Mouse (Mus musculus): ENCODE data around the gene Dcn. TPM values are rescaled to one million over a fixed set of nuclear protein-coding genes. Genes with fewer than 3 reads are reported as not detected.
A peak's percentile ranks its signal among the peaks of the same experiment; 100 is the strongest.

Gene Dcn
- total RNA-seq (2021), result 100 to 1,000 TPM; 271 to 286 TPM
- long read RNA-seq, experiment 1, transcript Dcn-201 (8 exons, 1,758 nt), result major isoform, 186 of 270 reads
- long read RNA-seq, experiment 1, transcript Dcn-202 (8 exons, 1,758 nt), result minor isoform, 55 of 270 reads
- long read RNA-seq, experiment 1, partial matches to known transcripts, result 25 of 270 reads
- long read RNA-seq, experiment 1, other reads (novel, unspliced or antisense), result 3 of 270 reads
- long read RNA-seq, experiment 2, transcript Dcn-202 (8 exons, 1,758 nt), result minor isoform, 57 of 254 reads
- long read RNA-seq, experiment 2, transcript Dcn-201 (8 exons, 1,758 nt), result major isoform, 172 of 254 reads
- long read RNA-seq, experiment 2, partial matches to known transcripts, result 21 of 254 reads
- long read RNA-seq, experiment 2, other reads (novel, unspliced or antisense), result 4 of 254 reads

DNA sequence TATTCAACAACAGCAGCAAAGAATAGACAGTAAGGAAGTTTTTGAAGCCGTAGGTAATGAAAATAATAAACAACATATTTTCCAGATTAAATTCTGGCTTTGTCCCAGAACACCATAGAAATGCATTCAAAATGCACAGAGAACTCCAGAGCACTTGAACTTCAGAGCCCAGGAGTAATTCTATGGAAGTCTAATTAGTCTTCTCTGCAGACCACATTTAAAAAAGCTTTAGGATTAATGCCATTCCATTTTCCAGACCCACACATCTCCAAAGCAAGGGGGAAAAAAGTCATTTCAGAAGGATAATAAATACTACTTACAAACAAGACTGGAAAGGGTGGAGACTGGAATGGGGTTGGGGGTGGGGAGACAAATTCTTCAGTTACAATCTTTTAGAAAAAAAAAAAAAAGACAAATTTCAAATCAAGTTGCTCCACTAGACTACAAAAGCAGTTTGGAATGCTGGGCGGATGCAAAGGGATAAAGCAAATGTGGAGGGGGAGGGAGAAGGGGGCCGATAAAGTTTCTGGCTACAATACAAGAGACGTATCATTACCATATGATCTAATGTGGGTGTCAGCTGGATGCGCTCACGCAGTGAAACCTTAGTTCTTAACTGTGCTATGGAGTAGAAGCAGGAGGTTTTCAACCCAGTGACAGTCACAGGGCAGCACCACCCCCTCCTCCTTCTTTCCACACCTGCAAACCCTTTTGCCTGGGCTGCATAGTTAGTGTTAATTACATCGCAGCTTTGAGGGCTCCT is at the start of gene Dcn:
Gene Dcn (plus strand): TSS at position 606 of the 763 bp plus-strand sequence.
- peak; percentile 36 to 38 for DNase-seq

DNA sequence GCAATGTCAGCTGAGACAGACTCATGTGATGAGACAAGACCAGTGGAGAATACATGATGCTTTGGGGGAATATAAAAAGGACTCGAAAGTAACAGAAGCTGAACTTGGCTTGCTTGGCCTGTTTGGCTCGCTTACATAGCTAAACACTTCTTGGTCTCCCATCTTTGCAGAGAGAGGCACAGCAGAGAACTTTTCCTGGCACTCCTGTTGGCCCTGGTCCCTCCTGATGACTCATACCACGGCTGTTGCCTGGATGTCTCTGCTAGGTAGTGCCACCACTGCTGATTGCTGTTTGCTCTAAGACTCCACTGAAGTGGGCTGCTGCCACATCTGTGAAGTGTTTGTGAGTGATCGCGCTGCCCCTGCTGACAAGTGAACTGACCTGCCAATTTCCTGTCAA is 42.7 kb upstream of the Dcn start:
- peak; percentile 24 for DNase-seq
- intact Hi-C loops (cut with DNase I), result no loop called here

More for the DNA sequence above, at the start of gene Dcn:
- intact Hi-C loops (cut with DNase I), result no loop called here

DNA sequence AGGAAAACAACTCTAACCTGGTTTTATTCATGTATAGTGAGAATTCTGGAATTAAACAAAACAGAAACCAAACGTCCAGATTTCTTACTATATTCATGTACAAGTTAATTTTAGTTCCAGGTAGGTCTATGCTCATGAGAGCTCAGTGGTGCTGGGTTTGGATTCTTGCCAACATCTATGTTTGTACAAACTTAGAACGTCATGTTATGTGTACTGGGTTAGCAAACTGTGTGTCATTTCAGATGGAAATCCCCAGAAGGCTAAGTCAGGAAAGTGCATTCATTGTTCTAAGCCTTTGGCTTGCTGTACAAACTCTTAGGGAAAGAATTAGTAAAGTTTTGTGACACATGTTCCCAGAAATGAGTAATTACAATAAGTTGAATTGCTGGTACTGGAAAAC is 37.1 kb upstream of the Dcn start:
- intact Hi-C loops (cut with DNase I), result no loop called here
- no peak for DNase-seq

DNA sequence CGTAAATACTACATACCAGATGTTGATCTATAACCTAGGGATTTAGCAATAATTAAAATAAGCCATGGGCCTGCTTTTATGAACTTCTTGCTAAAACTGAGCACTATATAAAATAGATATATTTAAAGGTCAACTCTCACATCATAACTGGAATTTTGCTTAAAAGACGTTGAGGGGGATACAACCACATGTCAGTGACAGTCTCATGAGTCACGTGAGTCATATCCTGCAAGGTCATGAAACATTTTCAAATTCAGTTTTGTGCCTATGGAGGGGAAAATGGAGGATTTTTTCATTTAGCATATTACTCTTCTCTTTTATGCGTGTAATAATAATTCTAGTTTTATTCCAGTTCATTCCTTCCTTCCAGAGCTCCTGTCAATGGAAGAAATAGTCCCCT is 32.9 kb upstream of the Dcn start:
- intact Hi-C loops (cut with DNase I), result no loop called here
- no peak for DNase-seq

DNA sequence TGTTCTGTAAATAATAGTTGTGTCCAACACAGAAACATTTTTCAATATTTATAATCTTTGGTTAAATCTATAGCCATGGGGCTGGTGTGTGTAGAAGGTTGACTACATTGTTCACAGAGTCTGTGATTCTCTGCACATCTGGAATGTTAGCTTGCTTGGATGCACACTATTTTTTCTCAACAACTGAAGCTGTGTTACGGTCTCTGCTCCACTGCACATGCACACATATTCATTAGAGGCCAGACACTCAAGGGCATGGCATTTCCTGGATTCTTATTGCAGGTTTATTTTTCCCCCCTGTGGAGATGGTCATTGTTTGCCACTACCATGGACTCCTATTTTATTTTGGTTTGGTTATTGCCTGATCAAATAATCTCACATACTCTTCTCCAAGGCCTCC is 26.5 kb upstream of the Dcn start:
- no peak for DNase-seq
- intact Hi-C loops (cut with DNase I), result no loop called here

DNA sequence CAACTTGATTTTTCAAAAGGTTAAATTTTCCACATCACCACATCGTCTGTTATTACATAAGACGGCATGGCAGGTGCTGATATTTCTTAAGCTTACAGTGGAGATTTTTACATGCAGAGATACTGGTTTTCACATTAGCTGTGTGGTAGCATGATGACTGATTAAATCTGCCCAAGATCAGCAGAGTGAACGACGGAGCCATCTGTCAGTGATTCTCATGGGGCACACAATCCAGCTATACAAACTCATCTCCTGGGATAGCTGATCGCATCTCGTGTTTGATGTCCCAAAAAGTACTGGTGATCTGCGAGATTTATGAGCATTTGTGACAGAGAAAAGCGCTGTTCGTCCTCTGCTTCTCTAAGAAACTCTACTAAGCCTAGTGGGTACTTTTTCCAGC is 25.9 kb upstream of the Dcn start:
- DNase-seq, result no peak
- intact Hi-C loops (cut with DNase I), result no loop called here

DNA sequence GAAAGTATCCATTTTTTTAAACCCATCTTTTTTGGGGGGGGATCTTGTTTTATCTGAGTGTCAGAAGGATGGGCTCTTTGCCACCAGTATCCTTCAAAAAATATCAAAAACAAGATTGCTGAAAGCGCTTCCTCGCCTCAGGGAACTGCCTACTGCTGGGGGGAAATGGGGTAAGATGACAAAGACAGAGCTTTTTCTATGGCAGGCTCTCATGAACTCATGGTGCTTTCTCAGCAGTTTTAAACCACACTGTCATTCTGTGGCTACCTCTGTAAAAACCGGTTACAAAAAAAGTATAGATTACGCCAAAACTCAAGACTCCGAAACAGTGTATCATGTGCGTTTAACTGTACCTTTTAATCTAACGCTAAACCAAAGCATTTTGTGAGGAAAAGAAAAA is 22.4 kb upstream of the Dcn start:
- no peak for DNase-seq
- intact Hi-C loops (cut with DNase I), result no loop called here

DNA sequence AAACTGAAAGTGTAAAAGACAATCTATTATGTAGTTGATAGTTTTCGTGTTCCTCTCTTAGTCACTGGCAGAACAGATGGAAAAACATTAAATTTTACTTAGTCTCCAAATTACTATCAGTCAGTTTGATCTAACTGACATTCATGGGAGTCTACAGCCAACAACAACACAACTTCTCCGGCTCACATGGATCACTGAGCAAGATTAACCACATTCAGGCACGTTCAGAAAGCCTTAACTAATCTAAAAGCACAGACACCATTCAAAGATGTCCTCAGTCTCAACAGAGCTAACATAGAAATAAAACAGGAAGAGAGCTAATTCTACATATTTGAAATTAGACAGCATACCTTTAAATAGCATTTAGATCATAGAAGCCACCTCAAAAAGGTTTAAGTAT is 12.6 kb upstream of the Dcn start:
- intact Hi-C loops (cut with DNase I), result no loop called here

DNA sequence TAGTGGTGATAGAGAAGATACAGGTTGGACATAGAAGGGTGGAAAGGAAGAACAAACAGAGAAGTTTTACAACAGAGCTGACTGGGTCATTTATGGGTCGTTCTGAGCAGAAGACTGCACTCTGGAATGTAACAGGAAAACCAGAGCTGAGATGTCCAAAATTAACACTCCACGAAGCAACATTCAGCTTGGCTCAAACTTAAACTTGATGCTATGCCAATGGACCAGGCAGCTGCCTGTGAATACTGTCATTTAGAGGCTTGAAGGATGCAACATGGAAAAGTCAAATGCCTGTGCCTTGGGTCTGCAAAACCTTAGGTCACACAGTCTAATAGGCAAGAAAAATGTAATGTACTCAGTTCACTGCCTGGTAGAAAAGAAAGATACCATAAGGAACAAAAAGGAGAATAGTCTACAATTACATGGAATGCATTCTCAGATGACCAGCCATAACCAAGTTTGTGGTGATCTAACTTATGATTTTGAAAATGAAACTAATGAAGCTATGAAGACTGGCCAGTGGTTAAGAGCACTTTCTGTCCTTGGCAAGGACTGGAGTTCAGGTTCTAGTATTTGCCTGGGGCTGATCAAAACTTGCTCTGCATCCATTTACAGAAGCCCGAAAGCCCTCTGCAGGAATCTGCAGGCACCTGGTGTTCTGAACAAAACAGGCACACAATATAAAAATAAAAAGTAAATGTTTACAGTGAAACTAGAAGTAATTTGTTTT is 9.8 kb upstream of the Dcn start:
- intact Hi-C loops (cut with DNase I), result no loop called here
- DNase-seq, result peak in 1 of 2 experiments; percentile 23

More for the DNA sequence above, 12.6 kb upstream of the Dcn start:
- DNase-seq, result no peak

DNA sequence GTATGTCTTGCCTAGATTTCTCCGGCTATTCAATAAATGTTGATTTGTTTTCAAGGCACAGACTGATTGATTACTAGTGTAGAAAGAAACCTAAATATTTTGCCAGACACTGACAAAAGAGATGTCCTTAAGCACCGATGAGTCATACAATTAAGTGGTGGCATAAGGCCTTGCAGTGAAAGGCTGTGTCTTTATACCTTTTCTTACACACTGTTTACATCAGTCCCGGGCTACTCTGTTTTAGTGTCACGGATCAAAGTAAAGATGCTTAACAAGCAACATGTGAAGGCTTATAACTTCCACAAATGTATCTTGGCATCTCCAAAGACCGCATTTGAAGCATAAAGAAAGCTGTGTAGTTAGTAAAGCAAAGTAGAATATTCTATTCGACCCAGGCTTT is 3.9 kb upstream of the Dcn start:
- DNase-seq, result no peak
- intact Hi-C loops (cut with DNase I), result no loop called here

DNA sequence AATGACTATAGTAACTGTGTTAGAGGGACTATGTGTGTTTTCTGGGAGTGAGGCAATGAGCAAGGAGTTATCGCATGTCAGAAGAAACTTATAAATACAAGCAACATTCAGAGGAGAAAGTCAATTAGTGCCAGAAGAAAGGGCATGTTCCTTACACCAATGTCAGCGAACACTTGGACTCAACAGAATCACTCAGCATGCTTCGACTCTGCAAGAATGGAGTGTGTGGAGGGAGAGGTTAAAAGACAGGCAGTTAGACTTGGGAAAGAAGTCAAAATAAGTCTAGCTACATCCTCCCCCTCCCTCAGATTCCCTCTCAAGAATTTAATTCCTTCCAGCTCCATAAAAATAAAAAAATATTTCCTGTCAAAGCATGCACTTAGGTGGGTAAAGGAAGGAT is 1.1 kb upstream of the Dcn start:
- no peak for DNase-seq
- intact Hi-C loops (cut with DNase I), result no loop called here

DNA sequence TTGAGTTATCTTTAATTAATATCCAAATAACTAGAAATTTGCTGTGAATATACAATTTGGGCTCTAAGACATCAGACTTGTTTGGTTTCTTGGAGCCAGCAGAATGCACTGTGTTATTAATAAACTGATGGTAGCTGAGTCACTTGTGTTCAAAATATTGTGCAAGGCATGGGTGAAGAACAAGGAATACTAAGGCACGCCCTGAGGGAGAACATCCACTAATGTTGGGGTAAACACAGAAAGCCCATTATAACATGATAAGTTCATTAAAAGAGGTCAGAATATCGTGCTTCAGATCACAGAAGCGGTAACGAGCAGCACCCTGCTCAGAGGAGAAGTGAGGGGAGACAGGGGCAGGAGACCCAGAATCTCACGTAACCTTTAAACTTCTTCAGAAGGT is 2.7 kb downstream of the Dcn start:
- intact Hi-C loops (cut with DNase I), result no loop called here
- no peak for DNase-seq

DNA sequence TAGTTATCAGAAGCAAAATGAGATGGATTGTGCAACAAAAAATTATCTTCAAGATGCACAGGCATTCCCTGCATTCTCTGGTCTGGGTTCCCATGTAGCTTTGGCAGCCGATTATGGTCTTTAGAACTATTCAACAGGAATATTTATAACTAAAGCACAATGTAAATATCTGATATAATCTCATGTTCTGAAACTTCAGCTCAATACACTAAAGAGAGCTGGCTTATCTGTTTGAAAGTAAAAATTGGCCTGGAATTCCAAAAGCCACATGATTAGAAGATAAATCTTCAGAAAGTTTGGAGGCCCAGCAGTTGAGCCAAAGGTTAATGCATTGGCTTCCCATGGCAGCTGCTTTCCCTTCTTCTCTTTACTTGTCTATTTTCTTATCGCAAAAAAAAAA is 4.6 kb downstream of the Dcn start:
- intact Hi-C loops (cut with DNase I), result no loop called here
- no peak for DNase-seq

DNA sequence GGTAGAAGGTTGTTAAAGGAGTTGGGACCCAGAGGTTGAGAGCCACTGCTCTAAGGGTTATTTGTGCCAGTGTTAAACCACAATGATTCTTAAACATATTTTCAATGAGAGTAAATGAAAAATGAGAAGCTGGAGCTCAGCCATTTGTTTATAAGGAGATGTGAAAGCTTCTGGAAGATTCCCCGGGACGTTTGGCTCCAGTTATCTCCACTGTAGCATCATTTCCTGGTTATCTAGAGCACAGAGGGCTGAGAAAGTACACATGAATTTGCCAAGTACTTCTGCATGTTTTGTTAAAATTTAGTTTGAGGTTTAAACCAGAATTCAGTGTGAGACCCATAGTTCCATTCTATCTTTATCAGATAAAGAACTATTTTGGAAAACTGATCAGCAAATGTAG is 5.7 kb downstream of the Dcn start:
- DNase-seq, result no peak
- intact Hi-C loops (cut with DNase I), result no loop called here

DNA sequence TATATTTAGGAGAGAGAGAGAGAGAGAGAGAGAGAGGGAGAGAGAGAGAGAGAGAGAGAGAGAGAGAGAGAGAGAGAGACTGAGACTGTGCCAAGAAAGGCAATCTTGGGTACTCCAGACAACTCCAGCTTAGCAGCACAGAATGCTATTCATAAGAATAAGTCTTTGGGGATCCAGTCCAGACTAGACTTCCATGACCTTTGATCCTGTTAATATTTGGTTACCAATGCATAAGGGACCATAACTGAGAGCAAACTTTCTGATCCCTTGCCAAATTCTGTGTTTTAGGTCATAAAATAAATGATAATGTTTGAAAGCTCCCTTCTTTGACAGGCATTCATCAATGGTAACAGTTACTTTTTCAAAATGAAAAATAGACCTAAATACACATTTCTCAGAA is 6.7 kb downstream of the Dcn start:
- intact Hi-C loops (cut with DNase I), result no loop called here
- no peak for DNase-seq

DNA sequence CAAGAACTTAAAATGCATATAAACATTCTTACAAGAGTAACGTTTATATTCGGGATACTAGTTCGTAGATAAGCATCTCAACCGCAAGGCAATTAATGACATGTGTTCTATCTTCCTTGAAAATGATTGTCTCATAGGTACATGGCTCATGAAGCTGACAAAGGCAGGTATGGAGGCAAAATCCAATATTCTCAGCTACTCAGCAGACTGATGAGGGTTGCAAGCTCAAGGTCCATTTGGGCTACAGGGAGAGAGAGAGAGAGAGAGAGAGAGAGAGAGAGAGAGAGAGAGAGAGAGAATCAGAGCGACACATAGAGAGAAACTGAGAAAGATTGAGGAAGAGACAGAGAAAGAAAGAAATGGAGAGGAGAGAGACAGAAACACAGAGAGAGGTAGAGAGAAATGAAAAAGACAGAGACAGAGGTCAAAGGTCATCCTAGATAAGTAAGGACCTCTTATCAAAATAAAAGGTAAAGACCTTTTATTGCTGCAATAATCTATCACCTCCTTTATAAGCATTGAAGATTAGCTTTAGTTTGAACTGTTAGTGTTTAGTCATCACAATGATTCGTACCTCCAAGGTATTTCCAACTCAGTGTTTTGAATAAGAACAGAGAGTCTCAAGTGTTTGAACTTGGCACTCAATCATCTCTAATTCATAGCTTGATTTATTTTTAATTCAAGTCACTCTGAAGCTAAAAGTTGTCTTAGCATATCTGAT is 8.0 kb downstream of the Dcn start:
- intact Hi-C loops (cut with DNase I), result no loop called here
- no peak for DNase-seq

DNA sequence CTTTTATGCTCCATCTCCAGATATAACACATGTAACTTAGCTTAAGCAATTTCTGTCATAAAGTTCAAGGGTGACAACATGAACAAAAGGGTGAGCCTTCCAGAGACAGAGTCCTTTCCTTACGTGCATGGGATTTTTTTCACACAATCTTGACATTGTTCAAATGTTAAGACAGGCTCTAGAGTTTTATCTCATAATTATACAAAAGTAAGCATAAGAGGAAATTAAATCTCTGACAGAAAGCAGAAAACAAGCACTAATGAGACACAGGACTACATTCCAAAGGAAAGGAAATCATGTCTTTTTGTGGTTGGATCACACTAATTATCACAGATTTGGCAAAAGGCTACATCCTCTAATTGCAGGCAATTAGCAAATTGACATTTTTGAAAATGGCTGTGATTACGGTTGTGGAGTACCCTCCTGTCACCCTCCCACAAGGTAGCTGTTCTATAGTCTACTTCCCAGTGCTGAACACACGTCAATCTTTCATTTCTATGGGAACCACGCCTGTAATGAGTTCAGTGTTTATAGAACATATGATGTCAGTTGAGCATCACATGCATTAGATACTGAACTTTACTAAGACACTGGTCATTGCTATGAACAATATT is 13.1 kb downstream of the Dcn start:
- intact Hi-C loops (cut with DNase I), result no loop called here
- DNase-seq, result no peak

DNA sequence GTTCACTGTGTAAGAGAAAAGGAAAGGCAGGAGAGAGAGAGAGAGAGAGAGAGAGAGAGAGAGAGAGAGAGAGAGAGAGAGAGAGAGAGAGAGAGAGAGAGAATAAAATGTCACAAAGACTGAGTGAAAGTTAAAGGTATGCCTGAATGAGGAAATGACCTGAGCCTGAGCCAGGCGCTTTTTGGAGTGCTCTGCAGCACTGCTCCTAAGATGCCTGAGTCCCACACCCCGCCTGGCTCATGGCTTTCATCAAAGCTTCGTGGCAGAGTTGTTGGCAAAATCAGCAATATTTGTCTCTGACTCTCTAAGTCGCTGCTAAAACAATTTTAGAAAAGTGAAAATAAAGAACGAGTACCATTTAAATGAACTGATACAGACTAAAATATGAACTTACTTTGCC is 18.2 kb downstream of the Dcn start:
- intact Hi-C loops (cut with DNase I), result no loop called here
- DNase-seq, result peak in 1 of 2 experiments; percentile 44

DNA sequence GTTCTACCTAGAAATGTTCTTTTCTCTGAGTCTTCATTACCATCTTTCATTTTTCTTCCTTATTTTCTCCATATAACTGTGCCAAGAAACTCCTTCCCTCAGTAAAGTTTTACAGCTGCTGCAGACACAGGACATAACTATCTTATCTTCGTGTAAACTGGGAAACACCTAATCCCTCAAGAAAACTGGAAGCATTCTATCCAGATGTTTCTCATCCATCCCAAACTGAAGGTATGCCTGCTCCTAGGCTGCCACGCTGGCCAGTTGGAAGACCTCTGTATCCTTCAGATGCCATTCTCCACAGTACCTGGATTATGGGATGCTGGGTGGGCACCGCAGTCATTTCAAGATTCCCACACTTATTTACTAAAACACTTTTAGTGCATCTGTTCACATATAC is 44.0 kb downstream of the Dcn start:
- intact Hi-C loops (cut with DNase I), result no loop called here
- DNase-seq, result no peak

DNA sequence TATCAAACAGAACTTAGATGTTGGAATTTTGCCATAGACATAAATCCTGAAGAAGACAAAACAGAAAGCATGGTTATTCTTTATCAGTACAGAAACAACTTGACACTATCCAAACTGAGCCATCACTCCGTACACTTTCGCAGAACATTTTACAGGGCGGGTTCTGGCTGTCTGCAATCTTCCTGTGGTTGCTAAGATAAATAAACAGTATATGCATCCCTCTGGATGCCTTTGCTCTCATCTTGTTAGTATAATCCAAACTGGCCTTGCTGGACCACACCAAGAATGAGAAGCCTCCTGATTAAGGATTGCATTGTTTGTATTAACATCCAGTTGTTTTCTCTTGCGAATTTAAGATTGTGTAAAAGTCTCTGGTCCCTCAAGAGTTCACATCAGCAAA is 56.3 kb downstream of the Dcn start:
- no peak for DNase-seq
- intact Hi-C loops (cut with DNase I), result no loop called here
